Mouse (Mus musculus) myocyte (in vitro differentiated cells): ENCODE data around the gene Pcgf6.

Experiments used
- CEBPB ChIP-seq: IDR thresholded peaks from 2 replicates; pipeline ENCODE4 v1.6.1; 2011; ENCODE audit warnings: mild to moderate bottlenecking, moderate library complexity; ENCODE audit not compliant: poor library complexity, insufficient read depth, severe bottlenecking
- E2F4 ChIP-seq: IDR thresholded peaks from one replicate; pipeline ENCODE4 v1.6.1; 2011; ENCODE audit warnings: mild to moderate bottlenecking, control low read depth, moderate library complexity; ENCODE audit not compliant: insufficient read depth
- MAX ChIP-seq: IDR thresholded peaks from one replicate; pipeline ENCODE4 v1.6.1; 2011; ENCODE audit warnings: low read depth, mild to moderate bottlenecking, control low read depth
- MYOD1 ChIP-seq, 3 experiments: IDR thresholded peaks; one replicate each; pipeline ENCODE4 v1.6.1; 2011; ENCODE audit warnings: control low read depth in 2 of 3, low read depth in 2 of 3, mild to moderate bottlenecking in 2 of 3, moderate library complexity in 1 of 3; ENCODE audit not compliant: insufficient read length in 2 of 3, control insufficient read depth in 1 of 3
- MYOG ChIP-seq, 3 experiments: IDR thresholded peaks; one replicate each; pipeline ENCODE4 v1.6.1; 2011; ENCODE audit warnings: control low read depth in 2 of 3, low read depth in 2 of 3, mild to moderate bottlenecking in 2 of 3; ENCODE audit not compliant: insufficient read length in 2 of 3, control insufficient read depth in 1 of 3, insufficient read depth in 1 of 3
- POLR2A ChIP-seq: IDR thresholded peaks from one replicate; pipeline ENCODE4 v1.6.1; 2011; ENCODE audit warnings: low read depth, mild to moderate bottlenecking, control low read depth, moderate library complexity; ENCODE audit not compliant: insufficient read length
- TCF12 ChIP-seq: IDR thresholded peaks from one replicate; pipeline ENCODE4 v1.6.1; 2011; ENCODE audit warnings: mild to moderate bottlenecking, control low read depth; ENCODE audit not compliant: poor library complexity, insufficient read depth, severe bottlenecking
- USF1 ChIP-seq: IDR thresholded peaks from one replicate; pipeline ENCODE4 v1.6.1; 2011; ENCODE audit warnings: low read depth, mild to moderate bottlenecking, control low read depth, moderate library complexity

- TF ChIP-seq CEBPB (no peak), USF1 (no peak), POLR2A (no peak), MYOG (IDR thresholded peaks at IDR 0.05; ENCODE audit: control insufficient read depth in 1 of 3, insufficient read depth in 1 of 3, insufficient read length in 2 of 3, low read depth in 2 of 3) (no peak), E2F4 (no peak), TCF12 (no peak), MYOD1 (IDR thresholded peaks at IDR 0.05; ENCODE audit: control insufficient read depth in 1 of 3, insufficient read length in 2 of 3, low read depth in 2 of 3) (no peak), MAX (no peak)
Measured at GRCm38 (mm10) chr19:47057684-47058083, 7.0 kb upstream of the Pcgf6 start.
